Mouse (Mus musculus): ENCODE data around the gene Zfp574. TPM values are rescaled to one million over a fixed set of nuclear protein-coding genes. Genes with fewer than 3 reads are reported as not detected.
"Not testable (repeated sequence)": the region's sequence is repeated elsewhere in the genome, so short reads cannot be mapped to it uniquely, and the experiment has no call there.

Gene Zfp574
- 46.8 and 48.4 TPM in 2 replicates for polyA plus RNA-seq (2012; rRNA removed)

- Histone ChIP-seq H3K4me3 (replicated peaks; ENCODE audit: extremely low read depth, low read depth, low read length) (peak within 1 kb of the TSS; percentile 94), H3K4me1 (ENCODE audit: control insufficient read depth, insufficient read depth, low read length) (peaks cover 11% of the 10 kb centered on the region)
- TF ChIP-seq POLR2A (IDR thresholded peaks at IDR 0.05; ENCODE audit: borderline replicate concordance, extremely low read depth, low read depth, low read length) (no peak), CTCF (IDR thresholded peaks at IDR 0.05; ENCODE audit: insufficient read depth, low read length) (no peak)
- 6% methylated on average over 26 of the region's 28 CpGs for WGBS
- DNase-seq = no peak
These were observed at the start of gene Zfp574, which contains the start of gene Grik5 for GRCm38 (mm10) chr7:25071979-25072715. TSS of gene Zfp574 (plus strand) at chr7:25072567. TSS of gene Grik5 (minus strand) at chr7:25072346.

- Histone ChIP-seq H3K4me1 (ENCODE audit: control insufficient read depth, insufficient read depth, low read length) (no peaks in the 10 kb centered on the region), H3K4me3 (replicated peaks; ENCODE audit: extremely low read depth, low read depth, low read length) (no peak overlapping the region)
- 62% methylated on average over 10 of the region's 10 CpGs for WGBS
- peak; percentile 17 for DNase-seq
- no peak for TF ChIP-seq POLR2A (IDR thresholded peaks at IDR 0.05; ENCODE audit: borderline replicate concordance, extremely low read depth, low read depth, low read length)
- TF ChIP-seq CTCF (IDR thresholded peaks at IDR 0.05; ENCODE audit: insufficient read depth, low read length) = peak; percentile 3; the same call in 1 of the 2 replicates
These were observed 46.4 kb upstream of the Zfp574 start for GRCm38 (mm10) chr7:25025855-25026439.

GRCm38 (mm10) chr7:25026452-25026851 lies 45.9 kb upstream of the Zfp574 start:
- WGBS = 42% methylated on average over 7 of the region's 7 CpGs
- Histone ChIP-seq H3K4me1 (ENCODE audit: control insufficient read depth, insufficient read depth, low read length) (no peaks in the 10 kb centered on the region), H3K4me3 (replicated peaks; ENCODE audit: extremely low read depth, low read depth, low read length) (no peak overlapping the region)
- no peak for TF ChIP-seq CTCF (IDR thresholded peaks at IDR 0.05; ENCODE audit: insufficient read depth, low read length)
- no peak for TF ChIP-seq POLR2A (IDR thresholded peaks at IDR 0.05; ENCODE audit: borderline replicate concordance, extremely low read depth, low read depth, low read length)
- no peak for DNase-seq

- WGBS = 33% methylated on average over 5 of the region's 5 CpGs
- peak; percentile 71 for TF ChIP-seq CTCF (IDR thresholded peaks at IDR 0.05; ENCODE audit: insufficient read depth, low read length)
- TF ChIP-seq POLR2A (IDR thresholded peaks at IDR 0.05; ENCODE audit: borderline replicate concordance, extremely low read depth, low read depth, low read length) = no peak
- peak; percentile 69 for DNase-seq
- Histone ChIP-seq H3K4me3 (replicated peaks; ENCODE audit: extremely low read depth, low read depth, low read length) (no peak overlapping the region), H3K4me1 (ENCODE audit: control insufficient read depth, insufficient read depth, low read length) (no peaks in the 10 kb centered on the region)
These were observed 42.2 kb upstream of the Zfp574 start for GRCm38 (mm10) chr7:25030032-25030753.

GRCm38 (mm10) chr7:25031528-25031927 lies 40.8 kb upstream of the Zfp574 start:
- Histone ChIP-seq H3K4me1 (ENCODE audit: control insufficient read depth, insufficient read depth, low read length) (no peaks in the 10 kb centered on the region), H3K4me3 (replicated peaks; ENCODE audit: extremely low read depth, low read depth, low read length) (no peak overlapping the region)
- no peak for DNase-seq
- TF ChIP-seq POLR2A (IDR thresholded peaks at IDR 0.05; ENCODE audit: borderline replicate concordance, extremely low read depth, low read depth, low read length) (no peak), CTCF (IDR thresholded peaks at IDR 0.05; ENCODE audit: insufficient read depth, low read length) (no peak)
- 74% methylated on average over 3 of the region's 3 CpGs for WGBS

- no peaks in the 10 kb centered on the region for H3K4me1 ChIP-seq (ENCODE audit: control insufficient read depth, insufficient read depth, low read length)
- no peak for TF ChIP-seq CTCF (IDR thresholded peaks at IDR 0.05; ENCODE audit: insufficient read depth, low read length)
- TF ChIP-seq POLR2A (IDR thresholded peaks at IDR 0.05; ENCODE audit: borderline replicate concordance, extremely low read depth, low read depth, low read length) = no peak
- WGBS = 83% methylated on average over 4 of the region's 4 CpGs
- no peak for DNase-seq
- H3K4me3 ChIP-seq (replicated peaks; ENCODE audit: extremely low read depth, low read depth, low read length) = no peak overlapping the region
These were observed 37.6 kb upstream of the Zfp574 start for GRCm38 (mm10) chr7:25034796-25035195.

GRCm38 (mm10) chr7:25035916-25036315 lies 36.5 kb upstream of the Zfp574 start:
- WGBS = 49% methylated on average over 7 of the region's 7 CpGs
- peak; percentile 52 for DNase-seq
- TF ChIP-seq POLR2A (IDR thresholded peaks at IDR 0.05; ENCODE audit: borderline replicate concordance, extremely low read depth, low read depth, low read length) (no peak), CTCF (IDR thresholded peaks at IDR 0.05; ENCODE audit: insufficient read depth, low read length) (peak; percentile 91)
- Histone ChIP-seq H3K4me3 (replicated peaks; ENCODE audit: extremely low read depth, low read depth, low read length) (no peak overlapping the region), H3K4me1 (ENCODE audit: control insufficient read depth, insufficient read depth, low read length) (no peaks in the 10 kb centered on the region)

- DNase-seq = no peak
- 90% methylated on average over 12 of the region's 12 CpGs for WGBS
- no peaks in the 10 kb centered on the region for H3K4me1 ChIP-seq (ENCODE audit: control insufficient read depth, insufficient read depth, low read length)
- TF ChIP-seq CTCF (IDR thresholded peaks at IDR 0.05; ENCODE audit: insufficient read depth, low read length) = no peak
- no peak for TF ChIP-seq POLR2A (IDR thresholded peaks at IDR 0.05; ENCODE audit: borderline replicate concordance, extremely low read depth, low read depth, low read length)
- H3K4me3 ChIP-seq (replicated peaks; ENCODE audit: extremely low read depth, low read depth, low read length) = no peak overlapping the region
These were observed 30.4 kb upstream of the Zfp574 start for GRCm38 (mm10) chr7:25041921-25042320.

- WGBS = 94% methylated on average over 7 of the region's 7 CpGs
- DNase-seq = not testable (repeated sequence)
These were observed 27.8 kb upstream of the Zfp574 start for GRCm38 (mm10) chr7:25044599-25044998.

More at GRCm38 (mm10) chr7:25044599-25044998, 27.8 kb upstream of the Zfp574 start:
- H3K4me1 ChIP-seq (ENCODE audit: control insufficient read depth, insufficient read depth, low read length); H3K4me3 ChIP-seq (replicated peaks; ENCODE audit: extremely low read depth, low read depth, low read length): not testable (repeated sequence)

All from lung, adult 2 months (tissue).